In genomic region chr6:56342005-56342404, GRCm38 (mm10) we compare ENCODE assay signal across 28 mouse cellular contexts.
"Had no signal": no experiment of that assay in that cellular context is flagged by ENCODE, and none has a peak within 500 bp of the region (broad histone marks: within the 10 kb centered on the region; RNA-seq: fewer than 3 reads in every experiment).

No protein-coding gene starts in this region.

- H3K27me3 ChIP-seq: heart, embryonic 13.5 days; heart, embryonic 15.5 days; hindbrain, embryonic 13.5 days; intestine, embryonic 15.5 days; kidney, embryonic 15.5 days; limb, embryonic 12.5 days; liver, embryonic 13.5 days; liver, embryonic 15.5 days had no signal

- H3K9ac ChIP-seq: heart, embryonic 13.5 days; heart, embryonic 15.5 days; hindbrain, embryonic 13.5 days; intestine, embryonic 15.5 days; kidney, embryonic 15.5 days; limb, embryonic 12.5 days; liver, embryonic 13.5 days; liver, embryonic 15.5 days; liver, postnatal 0 days had no signal

- H3K4me3 ChIP-seq: heart, embryonic 13.5 days; heart, embryonic 15.5 days; hindbrain, embryonic 13.5 days; intestine, embryonic 15.5 days; kidney, embryonic 15.5 days; limb, embryonic 10.5 days; limb, embryonic 12.5 days; liver, embryonic 13.5 days; liver, embryonic 15.5 days had no signal

- H3K9me3 ChIP-seq: heart, embryonic 13.5 days; heart, embryonic 15.5 days; hindbrain, embryonic 13.5 days; intestine, embryonic 15.5 days; kidney, embryonic 15.5 days; limb, embryonic 10.5 days; limb, embryonic 12.5 days; liver, embryonic 13.5 days; liver, embryonic 15.5 days had no signal

- DNase-seq: gastrocnemius, postnatal 10 days; gastrocnemius, postnatal 25 days; heart, adult 18-20 months; heart, postnatal 14 days; heart, postnatal 36 days; kidney, adult 2 months; kidney, adult 9 months; kidney, postnatal 14 days; kidney, postnatal 36 days; layer of hippocampus, adult 9-11 months; layer of hippocampus, postnatal 36 days; liver; liver, embryonic 13.5 days; liver, postnatal 0 days had no signal

- ATAC-seq: hindbrain, embryonic 16.5 days; inflammation-experienced regulatory T-cells, adult 6 months; intestine, embryonic 15.5 days; intestine, postnatal 0 days; liver, postnatal 0 days had no signal

- H3K4me1 ChIP-seq: hindbrain, embryonic 13.5 days; intestine, embryonic 15.5 days; kidney, embryonic 15.5 days; limb, embryonic 10.5 days; limb, embryonic 12.5 days; liver, embryonic 13.5 days; liver, embryonic 15.5 days had no signal

- H3K4me2 ChIP-seq: heart, embryonic 11.5 days; heart, embryonic 13.5 days; heart, embryonic 15.5 days; hindbrain, embryonic 13.5 days; intestine, embryonic 15.5 days; kidney, embryonic 15.5 days; limb, embryonic 12.5 days; liver, embryonic 11.5 days; liver, embryonic 13.5 days; liver, embryonic 15.5 days had no signal

- H3K27ac ChIP-seq: heart, embryonic 13.5 days; heart, embryonic 15.5 days; hindbrain, embryonic 13.5 days; intestine, embryonic 15.5 days; kidney, embryonic 15.5 days; kidney, postnatal 0 days; limb, embryonic 10.5 days; limb, embryonic 12.5 days; liver, embryonic 13.5 days; liver, embryonic 15.5 days had no signal

- H3K36me3 ChIP-seq: heart, embryonic 13.5 days; heart, embryonic 15.5 days; hindbrain, embryonic 13.5 days; intestine, embryonic 15.5 days; kidney, embryonic 15.5 days; limb, embryonic 10.5 days; limb, embryonic 12.5 days; liver, embryonic 13.5 days; liver, embryonic 15.5 days had no signal
